Mouse (Mus musculus) adrenal gland, adult 8-10 months (tissue): Measurements from ENCODE around the gene Sbno2. TPM values are rescaled to one million over a fixed set of nuclear protein-coding genes. Genes with fewer than 3 reads are reported as not detected.
A peak's percentile ranks its signal among the peaks of the same experiment; 100 is the strongest.

Experiments
- DNase-seq: peaks from one replicate; pipeline ENCODE4 v3.0.0; 2022
- total RNA-seq, 4 experiments: library from RNA; stranded (reverse); gene quantifications; 2 replicates each; pipeline ENCODE4 v1.2.4; 2022

The Sbno2 gene
- total RNA-seq, 4 experiments from 2014 or later, result 27.4 to 54.8 (median 45.1) TPM

DNA sequence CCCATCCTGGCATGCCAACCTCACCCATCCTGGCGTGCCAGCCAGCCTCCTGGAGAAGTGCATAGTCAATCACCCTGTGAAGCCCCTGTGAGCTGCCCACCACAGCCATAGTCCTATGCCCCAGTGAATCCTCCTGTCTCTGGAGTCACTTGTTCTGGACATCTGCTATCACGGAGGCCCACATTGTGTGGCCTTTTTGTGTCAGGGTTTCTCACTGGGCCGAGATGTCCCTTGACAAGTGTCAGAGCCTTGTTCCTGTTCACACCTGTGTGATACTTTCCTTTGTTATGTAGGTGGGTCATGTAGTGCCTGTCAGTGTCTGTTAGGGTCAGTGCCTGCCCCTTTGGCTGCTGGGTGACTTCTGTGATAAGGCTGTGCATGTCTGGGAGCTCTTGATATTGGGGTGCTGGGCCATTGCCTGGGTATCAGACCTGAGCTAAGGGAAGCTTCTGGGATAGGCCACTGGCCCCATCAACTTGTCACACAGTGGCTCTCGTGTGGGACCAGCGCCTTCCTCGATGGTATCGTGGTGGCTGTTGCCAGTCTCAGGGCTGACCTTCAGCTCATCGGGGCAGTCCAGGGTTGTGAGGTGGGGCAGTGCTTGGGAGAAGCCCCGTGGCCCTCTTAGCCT lies 18.7 kb upstream of the Sbno2 start:
- DNase-seq, result no peak

DNA sequence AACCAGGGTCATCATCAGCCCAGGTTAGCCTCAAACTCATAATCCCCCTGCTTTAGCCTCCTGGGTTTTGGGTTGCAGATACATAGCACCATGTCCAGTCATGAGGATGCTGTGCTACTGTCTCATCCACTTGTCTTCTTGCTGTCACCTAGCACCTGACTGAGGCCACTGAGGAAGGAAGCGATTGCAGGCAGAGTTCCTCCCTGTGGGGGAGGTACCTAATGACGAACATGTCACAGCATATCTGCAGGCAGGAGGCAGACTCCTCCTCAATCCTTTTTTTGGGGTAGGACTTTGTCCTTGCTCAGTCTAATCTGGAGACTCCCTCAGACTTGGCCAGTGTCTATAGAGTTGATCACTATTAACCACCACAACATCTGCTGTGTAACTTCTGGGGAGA lies 16.3 kb upstream of the Sbno2 start:
- DNase-seq, result no peak

DNA sequence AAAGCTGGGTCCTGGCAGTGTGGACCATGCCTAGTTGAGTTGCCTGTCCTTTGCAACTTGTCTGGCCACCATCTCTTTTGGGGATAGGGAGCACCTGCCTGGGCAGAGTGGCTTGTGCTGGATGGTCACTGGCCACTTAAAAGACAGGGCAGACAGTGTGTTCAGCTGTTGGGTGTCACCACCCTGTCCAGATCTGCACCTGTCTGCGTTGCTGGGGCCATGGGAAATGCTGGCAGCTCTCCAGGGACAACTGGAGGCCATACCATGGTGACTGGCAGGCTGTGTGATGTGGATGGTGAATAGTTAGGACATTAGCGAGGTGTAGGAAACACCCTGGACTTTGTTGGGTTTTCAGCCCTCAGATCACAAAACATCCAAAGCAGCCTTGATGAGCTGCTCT lies 14.8 kb upstream of the Sbno2 start:
- no peak for DNase-seq

DNA sequence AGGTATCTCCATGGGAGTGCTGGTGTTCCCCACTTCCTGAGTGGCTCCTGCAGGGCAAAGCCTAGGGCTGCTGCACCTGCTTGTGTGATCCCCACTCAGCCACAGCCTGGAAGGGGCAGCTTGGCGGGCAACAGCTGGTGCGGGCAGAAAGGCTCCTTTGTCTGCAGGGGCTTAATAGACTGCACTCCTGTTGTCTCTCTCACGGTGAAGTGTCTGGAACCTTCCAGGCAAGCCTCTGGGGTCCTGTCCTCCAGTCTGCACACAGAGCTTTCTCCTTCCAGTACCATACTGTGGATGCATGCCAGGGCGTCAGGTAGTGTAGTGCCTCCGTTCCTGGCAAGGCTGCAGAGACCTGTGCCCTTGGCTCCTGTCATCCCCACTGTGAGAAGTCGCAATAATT lies 13.2 kb upstream of the Sbno2 start:
- DNase-seq, result no peak

DNA sequence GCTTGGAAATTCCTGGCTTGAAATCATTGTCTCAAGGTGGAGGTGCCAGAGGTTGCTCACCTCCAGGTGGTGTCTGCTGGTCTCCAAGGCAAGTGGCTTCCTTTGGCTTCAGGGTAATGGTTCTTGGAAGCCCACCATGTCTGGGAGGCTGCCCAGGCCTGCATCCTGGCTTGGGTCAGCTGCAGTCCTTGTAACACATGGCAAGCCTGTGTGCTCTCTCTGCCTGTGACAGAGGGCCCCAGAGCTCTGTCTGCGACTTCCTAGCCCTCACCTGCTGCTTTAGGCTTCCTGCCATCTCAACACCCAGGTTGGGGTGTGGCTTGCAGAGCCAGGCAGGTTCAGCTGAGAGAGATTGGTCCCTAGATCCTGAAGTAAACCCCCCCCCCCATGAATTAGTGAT lies 12.4 kb upstream of the Sbno2 start:
- no peak for DNase-seq

DNA sequence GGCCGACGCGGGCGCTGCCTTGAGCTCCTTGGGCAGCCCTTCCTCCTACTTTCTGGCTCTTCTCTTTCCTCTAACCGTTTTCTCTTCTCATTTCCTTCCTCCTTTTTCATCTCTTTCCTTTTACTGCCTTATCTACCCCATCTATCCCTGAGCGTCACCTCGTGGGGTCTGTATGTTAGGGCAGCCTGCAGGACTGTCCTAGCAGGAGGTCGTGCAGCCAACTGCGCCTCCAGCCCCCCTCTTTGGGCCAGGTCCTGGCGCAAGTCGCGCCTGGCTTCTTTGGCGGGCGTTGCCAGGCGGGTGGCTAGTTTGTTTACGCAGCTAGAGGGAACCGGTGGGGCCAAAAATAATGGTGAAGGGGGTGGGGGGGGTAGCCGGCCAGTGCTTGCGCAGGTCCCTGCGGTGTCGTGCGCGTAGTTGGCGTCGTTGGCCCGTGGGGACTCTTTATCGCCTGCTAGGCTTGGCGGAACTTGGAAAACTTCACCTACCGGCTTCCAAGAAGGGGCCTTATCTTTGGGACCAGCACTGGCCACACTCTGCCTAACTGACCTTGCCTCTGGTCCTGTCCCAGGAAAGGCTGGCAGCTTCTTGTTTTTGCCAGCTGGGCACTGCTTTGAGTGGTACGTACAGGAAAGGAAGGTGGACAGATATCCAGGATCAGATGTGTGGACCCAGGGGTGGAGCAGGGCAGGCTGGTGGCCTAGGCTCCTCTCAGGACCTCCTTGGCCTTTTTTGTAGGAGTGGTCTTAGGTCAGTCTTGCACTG lies 11.7 kb upstream of the Sbno2 start:
- no peak for DNase-seq

DNA sequence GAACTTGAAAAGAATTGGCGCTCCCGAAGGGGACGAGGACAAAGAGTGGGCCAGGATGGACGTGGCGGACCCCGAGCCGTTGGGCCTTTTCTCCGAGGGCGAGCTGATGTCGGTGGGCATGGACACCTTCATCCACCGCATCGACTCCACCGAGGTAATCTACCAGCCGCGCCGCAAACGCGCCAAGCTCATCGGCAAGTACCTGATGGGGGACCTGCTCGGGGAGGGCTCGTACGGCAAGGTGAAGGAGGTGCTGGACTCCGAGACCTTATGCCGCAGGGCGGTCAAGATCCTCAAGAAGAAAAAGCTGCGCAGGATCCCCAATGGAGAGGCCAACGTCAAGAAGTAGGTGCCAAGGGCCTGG lies 11.2 kb upstream of the Sbno2 start:
- no peak for DNase-seq

DNA sequence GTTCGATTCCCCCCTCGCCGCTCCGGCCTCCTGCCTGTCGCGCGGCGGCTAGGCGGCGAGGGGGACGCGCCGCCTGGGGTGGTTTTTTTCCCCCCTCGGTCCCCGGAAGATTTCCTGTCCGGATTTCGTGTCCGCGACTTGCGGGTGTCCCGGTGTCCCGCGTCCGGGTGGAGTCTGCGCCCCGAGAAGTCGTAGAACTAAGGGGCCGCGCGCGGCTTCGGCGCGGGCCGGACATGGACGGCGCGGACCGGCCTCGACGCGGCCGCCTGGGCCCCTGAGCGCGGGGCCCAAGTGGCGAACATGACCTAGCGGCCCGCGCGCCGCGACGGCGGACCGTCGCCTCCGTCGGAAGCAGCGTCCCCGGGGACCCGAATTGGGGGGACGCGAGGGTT lies 10.6 kb upstream of the Sbno2 start:
- no peak for DNase-seq

DNA sequence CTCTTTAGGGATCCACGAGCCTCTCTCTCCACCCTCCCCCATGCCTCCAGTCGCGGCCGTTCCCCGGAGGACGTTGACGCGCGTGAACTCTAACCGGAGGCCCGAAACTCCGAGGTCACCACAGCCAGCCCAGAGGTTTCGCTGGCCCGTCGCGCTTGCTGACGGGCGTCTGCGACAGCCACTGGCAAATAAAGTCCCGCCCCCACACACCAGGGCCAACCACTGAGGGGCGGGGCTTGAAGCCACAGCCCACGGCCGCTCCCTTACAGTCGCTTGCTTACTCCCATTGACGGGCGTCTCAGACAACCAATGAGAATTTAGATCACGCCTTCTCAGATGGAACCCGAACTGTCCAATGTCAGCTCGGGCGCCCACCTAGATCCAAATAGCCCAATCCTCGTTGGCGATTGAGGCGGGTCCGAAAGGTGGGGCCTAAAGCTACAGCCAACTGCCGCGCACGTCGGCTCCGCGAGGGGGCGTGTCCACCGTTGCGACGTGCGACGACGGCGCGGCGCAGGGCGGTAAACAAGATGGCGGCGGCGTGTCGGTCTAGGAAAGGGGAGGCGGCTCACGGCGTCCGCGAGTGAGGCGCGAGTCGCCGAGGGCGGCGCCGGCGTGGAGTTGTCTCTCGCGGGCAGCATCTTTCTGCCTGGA lies 10.0 kb upstream of the Sbno2 start, which contains the start of gene Stk11:
Gene Stk11, plus strand, starts transcription at position 514 of the 654 bp plus-strand sequence.
- peak; percentile 99 for DNase-seq

DNA sequence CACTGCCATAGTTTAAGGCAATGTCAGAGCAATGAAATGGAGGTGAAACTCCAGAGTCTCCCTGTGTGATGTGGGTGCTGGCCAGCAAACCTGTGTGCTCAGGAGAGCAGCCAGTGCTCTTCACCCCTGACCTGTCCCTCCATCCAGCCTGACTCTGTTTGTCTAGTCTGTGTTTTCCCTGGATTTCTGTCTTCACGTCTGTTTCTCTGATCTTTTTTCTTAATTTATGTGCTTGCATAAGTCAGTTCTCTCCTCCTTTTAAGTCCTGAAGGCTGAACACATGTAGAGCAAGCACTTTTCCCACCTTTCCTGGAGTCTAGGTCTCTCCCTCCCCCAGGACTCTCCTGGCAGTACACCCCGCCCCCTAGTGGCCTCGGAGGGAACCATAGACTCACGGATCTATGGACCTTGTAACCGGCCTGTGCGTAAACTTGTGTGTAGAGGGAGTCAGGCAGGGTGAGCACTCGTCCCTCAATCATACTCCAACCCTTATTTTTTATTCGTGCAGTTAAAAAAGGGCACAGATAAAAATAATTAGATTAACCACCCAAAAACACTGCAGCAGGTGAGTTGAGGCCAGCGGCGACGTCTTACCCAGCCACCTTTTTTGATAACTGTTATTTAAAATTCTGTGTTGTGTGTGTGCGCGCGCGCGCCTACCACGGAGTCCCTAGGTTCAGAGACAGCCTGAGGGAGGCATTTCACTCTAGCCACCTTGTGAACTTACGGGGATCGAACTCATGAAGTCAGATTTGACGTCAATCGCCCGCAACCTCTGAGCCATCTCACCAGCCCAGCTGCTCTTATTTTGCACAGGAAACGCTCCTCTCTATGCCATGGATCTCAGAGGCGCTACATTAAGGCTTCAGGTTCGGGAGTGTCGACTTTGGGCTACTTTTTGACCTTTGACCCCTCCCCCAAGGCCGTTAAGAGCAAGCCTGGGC lies 9.2 kb upstream of the Sbno2 start:
- DNase-seq, result peak; percentile 90

DNA sequence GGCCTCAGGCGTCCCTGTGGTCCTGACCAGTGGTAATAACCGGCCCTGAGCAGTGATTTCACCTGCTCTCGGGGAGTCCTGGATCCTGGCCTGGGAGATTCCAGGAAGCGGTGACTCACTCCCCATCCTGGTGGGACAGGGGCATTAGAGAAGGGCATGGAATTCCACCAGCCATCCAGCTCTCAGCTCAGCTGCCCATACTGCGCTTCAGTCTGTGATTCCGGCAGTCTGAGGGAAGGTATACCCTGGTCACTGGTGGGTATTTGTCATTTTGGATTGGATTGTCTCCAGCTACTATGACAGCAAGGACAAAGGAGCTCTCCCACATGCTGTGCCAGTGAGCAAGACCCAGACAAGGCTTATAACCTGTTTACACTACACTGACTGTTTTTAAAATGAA lies 2.3 kb upstream of the Sbno2 start:
- peak; percentile 61 for DNase-seq

DNA sequence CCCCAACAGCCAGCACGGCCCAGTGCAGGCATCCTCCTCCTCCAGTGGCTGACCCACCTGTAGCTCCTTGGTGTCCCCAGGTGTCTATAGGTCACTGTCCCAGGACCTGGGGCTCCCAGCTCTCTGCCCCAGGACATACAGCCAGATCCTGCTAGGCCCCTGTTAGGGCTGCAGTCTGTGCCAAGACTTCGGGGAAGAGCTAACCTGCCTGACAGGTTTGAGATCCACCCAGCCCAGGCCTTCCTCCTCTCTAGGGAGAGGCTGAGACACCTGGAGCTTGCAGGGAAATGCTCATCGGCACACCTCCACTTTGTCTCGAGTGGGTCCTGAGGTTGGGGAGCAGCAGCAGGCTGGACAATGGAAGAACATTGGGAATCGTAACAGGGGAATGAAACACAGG lies 555 bp upstream of the Sbno2 start:
- no peak for DNase-seq

DNA sequence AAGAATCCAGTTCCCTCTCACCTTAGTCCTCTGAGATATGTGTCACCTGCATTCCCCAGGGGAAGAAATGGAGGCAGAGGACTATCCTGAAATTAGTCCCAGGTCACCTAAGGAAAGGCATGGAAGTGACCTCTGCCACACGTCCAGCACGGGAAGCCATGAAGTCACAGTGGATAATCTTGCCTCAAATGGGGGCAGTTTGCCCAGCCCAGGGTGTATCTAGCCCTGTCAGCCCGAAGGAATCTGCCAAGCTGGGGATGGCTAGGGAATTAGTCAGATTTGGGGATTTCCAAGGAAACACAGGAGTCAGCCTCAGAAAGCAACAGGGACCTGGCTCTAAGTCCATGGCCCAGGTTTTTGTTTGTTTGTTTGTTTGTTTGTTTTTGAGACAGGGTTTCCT lies 1.2 kb downstream of the Sbno2 start:
- DNase-seq, result no peak

DNA sequence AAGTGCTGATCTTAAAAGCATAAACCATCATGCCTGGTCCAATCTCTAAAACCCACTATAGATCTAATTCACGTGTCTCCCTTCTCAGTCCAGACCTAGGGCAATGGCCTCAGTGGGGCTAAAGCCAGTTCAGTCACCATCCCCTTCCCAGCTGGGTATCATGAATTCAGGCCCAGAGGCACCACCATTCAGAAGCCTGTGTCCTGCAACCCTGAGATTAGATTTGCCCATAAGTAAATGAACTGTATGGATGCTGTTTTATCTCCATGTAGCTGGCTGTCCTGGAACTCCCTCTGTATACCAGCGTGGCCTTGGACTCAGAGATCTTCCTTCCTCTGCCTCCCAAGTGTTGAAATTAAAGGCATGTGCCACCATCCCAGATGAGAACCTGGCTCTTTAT lies 2.3 kb downstream of the Sbno2 start:
- DNase-seq, result no peak

DNA sequence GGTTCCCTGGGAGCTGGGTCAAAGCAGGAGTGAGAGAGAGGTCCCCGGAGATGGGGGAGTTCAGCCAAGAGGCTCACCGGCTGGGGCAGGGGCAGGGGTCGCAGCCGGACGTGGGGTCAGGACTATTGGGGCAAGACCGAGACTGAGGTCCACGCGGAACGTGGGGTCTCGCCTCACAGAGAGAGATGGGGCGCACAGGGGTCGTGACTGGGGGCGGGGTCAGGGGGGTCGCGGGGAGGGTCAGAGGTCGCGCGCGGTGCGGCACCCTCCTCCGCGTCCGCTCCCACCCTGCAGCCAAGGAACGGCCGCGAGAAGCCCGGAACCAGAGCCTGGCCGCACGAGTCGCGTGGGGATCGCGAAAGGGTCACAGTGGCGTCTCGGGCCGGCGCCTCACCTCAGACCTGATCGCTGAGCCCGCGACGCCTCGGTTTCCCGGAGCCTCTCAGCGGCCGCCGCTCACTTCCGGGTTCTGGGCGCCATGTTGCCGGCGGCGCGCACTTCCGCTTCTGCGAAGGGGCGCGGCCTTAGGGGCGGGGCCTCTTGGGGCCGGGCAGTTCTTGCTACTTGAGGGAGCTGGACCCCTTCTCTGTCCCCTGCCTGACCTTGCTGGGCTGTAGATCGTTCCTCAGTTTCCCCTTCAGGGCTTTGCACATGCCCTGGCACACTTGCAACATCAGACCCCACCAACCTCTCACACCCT lies 3.0 kb downstream of the Sbno2 start:
- peak; percentile 78 for DNase-seq

DNA sequence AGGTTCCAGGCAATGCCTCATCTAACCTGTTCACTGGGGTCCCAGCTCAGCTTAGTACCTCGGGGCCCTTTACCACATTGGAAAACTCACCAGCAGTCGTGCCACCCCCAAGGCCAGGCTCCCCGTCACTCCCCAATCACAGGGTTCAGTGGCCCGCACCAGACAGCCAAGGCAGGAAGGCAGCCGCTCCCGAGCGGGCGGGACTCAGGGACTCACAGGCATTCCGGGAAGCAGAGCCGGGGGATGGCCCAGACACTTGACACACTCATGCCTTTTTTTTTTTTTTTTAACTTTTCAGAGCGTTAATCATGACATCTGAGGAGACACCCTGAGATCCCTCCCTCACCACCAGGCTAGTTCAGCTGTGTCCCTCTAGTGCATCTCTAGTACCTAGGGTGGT lies 4.4 kb downstream of the Sbno2 start:
- DNase-seq, result peak; percentile 61

DNA sequence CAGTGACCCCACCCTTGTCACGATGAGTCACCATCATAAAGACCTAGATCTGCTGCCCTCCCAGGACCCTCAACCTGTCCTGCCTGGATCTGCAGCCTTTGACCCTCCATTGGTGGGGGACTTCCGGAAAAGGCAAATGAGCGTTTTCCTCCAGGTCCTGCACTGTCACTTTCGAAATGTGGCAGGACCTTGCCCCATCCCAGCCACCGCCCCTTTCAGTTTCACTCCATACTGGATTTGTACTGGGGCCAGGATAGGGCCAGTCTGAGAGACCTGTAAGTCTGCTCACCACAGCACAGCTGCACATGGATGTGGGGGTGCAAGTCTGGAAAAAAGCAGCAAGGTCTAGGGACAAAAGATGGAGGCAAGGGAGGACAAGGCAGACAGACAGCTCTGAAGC lies 6.7 kb downstream of the Sbno2 start:
- DNase-seq, result no peak

DNA sequence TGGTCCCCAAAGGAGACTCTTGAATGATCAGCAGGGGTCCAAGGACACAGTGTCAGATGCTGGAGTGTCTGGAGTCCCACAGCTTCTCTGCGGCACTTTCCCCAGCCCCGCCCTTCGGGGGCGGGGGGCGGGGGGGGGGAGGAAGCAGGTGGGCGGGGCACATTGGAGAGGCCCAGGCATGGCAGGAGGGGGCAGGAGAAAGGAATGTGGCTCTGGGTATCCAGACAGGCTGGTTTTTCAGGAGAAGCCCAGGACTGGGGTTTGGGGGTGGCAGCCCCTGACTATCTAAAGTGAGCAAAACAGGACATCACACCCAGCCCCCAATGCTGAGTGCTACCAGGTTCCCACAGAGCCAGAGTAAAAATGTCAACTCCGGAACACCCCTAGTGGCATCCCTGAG lies 8.1 kb downstream of the Sbno2 start:
- no peak for DNase-seq

DNA sequence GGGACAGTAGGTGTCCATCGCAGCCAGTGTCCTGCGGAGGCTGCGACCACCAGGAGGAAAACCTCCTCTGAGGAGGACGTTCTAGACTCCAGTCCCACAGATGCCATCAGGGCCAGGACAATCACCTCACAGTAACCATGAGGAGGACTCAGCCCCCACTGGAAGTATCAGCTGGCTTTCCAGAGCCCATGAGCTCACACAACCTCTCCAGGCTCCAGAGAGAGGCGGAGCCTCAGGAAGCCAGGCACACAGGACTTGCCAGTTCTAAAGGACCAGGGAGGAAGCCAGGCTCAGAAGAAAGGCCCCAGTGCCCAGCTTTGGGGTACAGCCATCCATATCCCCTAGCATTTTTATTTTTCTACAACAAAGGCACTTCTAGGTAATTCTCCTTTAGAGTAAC lies 9.8 kb downstream of the Sbno2 start:
- no peak for DNase-seq

DNA sequence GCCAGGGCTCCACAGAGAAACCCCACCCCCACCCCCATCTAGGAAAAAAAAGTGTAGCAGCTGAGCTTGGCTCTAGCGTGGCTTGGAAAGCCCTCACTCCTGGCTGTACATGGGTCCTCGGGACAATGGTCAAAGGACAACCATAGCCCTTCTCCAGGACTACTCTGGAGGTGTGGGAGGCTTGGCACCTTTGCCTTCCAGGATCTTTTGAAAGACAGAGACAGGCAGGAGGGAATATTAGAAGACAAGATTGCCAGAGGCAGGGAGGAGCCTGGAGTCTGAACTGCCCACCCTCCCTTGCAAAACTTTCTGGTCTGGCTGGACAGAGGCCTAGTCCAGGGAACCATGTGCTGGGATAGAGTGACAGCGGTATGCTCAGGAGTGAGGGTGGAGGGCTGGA lies 10.7 kb downstream of the Sbno2 start:
- DNase-seq, result no peak

DNA sequence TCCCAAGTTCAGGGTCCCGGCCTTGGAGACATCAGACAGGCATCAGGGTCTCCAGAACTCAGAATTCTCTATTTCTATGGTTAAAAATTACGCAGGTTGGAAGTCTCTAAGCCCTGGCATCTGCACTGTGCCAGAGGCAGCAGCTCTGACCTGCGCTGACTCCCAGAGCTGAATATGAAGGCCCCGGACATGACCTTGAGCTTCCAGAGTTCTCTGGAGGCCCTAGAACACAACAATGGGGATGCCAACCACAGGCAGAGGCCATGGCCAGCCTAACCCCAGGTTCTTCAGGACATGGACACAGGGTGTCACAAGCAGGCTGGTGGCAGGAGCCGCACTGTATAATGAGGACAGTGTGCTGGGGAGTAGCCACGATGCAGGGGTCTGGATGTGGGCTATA lies 11.3 kb downstream of the Sbno2 start:
- DNase-seq, result peak; percentile 75

DNA sequence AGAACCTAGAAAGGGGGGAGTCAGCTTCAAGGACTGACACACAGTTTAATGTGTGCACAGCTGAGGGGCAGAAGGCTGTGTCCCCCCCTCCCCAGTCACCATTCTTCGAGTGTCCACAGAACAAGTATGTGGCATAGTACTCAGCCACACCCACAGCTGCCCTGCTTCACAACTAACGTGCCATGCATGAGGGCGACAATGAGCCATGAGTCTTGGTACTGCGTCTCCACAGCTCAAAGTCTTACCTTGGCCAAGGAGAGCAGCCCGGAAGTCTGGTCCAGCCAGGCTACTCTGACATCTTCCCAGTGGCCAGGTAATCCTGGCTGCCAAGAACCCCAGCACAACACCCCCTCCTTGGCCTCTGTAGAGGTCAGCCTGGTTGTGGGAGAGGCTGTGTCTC lies 12.7 kb downstream of the Sbno2 start:
- no peak for DNase-seq
